Mouse (Mus musculus): ENCODE measurements around the gene Set. TPM values are rescaled to one million over a fixed set of nuclear protein-coding genes. Genes with fewer than 3 reads are reported as not detected.
"Not testable (repeated sequence)": the region's sequence is repeated elsewhere in the genome, so short reads cannot be mapped to it uniquely, and the experiment has no call there.

Set gene
- 10 to 100 TPM; 93.9 to 97.0 TPM for total RNA-seq (2021)
- long read RNA-seq, experiment 1, transcript Set-201 (8 exons, 2,834 nt), result major isoform, 129 of 148 reads
- long read RNA-seq, experiment 1, transcript Set-202 (8 exons, 2,824 nt), result minor isoform, 12 of 148 reads
- long read RNA-seq, experiment 1, partial matches to known transcripts, result 2 of 148 reads
- long read RNA-seq, experiment 1, other reads (novel, unspliced or antisense), result 5 of 148 reads
- long read RNA-seq, experiment 2, transcript Set-201 (8 exons, 2,834 nt), result major isoform, 111 of 128 reads
- long read RNA-seq, experiment 2, transcript Set-202 (8 exons, 2,824 nt), result minor isoform, 5 of 128 reads
- long read RNA-seq, experiment 2, partial matches to known transcripts, result 1 of 128 reads
- long read RNA-seq, experiment 2, other reads (novel, unspliced or antisense), result 10 of 128 reads

DNA sequence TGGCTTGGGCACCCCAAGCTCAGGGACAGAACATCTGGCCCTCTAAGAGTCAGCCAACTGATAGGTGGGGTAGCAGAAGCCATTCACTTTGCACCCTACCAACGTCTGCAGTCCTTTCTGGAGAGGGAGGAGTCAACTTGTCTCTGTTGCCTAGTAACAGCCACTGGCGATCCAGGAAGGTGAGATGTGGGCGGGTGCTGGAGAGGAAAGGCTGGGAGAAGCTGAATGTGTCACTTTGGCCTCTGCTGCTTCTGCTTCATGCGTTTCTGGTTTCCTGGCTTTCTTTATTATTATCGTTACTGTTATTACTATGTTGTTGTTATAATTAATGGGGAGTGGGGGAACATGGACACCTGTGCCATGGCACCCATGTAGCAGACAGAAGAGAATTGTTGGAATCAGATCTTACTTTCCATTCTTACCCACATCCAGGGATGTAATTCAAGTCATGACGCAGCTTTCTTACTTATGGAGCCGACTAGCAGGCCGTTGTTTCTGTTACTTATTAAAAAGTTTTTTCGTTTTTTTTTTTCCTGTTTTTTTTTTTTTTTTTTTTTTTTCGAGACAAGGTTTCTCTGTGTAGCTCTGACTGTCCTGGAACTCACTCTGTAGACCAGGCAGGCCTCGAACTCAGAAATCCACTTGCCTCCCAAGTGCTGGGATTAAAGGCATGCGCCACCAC lies at the start of gene Set:
Gene Set, plus strand, starts transcription at position 156 of the 682 bp plus-strand sequence.
- intact Hi-C loops (cut with DNase I), result no loop called here
- DNase-seq, result no peak

DNA sequence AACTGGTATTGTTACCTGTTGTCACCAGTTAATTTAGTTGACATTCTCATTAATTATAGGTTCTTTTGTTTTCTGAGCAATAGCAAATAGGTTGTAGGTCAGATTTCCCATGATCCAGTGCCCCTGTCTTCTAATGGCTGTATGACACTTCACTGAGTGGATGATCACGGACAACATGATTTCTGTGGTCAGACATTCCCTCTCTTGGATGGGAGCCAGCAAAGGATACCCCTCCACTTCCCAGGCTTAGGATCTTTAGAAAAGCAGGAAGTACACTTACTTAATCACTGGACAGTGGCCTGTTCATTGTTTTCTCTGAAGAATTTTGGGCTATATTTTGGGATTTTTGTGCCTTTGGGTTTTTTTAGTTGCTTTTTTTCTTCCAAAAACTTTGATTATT lies 48.1 kb upstream of the Set start:
- intact Hi-C loops (cut with DNase I), result no loop called here
- DNase-seq, result no peak

DNA sequence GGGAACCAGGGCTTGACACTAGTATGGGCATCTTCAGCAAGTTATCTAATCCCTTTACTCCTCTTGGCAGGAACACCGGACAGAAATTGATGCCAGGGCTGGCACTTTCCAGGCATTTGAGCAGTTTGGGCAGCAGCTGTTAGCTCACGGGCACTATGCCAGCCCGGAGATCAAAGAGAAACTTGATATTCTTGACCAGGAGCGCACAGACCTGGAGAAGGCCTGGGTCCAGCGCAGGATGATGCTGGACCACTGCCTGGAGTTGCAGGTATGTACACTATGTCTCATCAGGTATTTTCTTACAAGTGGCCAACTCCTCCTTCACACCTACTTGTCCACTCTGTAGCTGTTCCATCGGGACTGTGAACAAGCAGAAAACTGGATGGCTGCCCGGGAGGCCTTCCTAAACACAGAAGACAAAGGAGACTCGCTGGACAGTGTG lies 46.3 kb upstream of the Set start:
- intact Hi-C loops (cut with DNase I), result no loop called here
- DNase-seq, result peak; percentile 49 to 58

DNA sequence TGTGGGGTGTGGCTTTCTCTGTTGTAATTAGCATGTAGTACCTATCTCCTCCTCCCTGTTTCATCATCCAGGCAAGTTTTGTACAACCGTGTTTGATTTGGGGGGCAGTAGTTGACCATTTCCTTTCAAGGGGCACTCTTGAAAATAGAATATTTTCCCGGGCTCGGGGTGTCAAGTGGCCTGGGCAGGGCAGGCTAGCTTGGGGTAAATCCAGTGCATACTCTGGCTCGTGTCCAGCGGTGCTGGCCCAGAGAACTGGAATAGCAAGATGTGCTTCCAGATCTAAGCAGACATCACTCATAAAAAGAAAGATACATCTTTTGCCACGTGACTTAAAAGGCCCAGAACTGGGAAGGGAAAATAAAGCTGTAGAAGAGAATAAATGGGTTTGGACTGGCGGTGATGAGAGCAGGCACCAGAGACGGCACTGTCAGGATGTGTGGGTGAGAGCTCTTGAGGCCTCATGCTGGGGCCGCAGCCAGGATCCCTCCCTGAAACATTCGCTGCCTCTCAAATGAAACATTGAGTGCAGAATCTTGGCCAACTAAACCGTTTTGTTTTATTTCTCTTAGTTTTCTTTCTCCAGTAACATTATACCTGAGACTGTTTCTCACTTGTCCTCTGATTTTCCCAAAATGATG lies 42.7 kb upstream of the Set start:
- DNase-seq, result peak; percentile 47 to 54
- intact Hi-C loops (cut with DNase I), result no loop called here

DNA sequence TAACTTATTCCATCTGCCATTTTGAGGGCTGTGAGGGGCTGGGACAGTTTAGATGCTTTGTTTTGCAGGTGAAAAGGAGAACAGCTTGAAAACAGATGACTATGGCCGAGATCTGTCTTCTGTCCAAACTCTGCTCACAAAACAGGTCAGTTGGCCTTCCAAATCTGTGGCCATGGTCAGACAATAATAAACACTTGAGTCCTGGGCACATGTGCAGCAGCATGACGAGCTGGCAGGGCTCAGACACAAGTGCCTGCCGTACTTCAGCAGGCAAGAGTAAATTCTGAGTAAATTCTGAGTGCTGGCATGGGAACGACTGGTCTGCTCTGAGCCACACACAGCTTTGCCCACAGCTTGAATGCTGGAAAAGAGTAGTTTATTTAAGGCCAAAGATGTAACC lies 31.7 kb upstream of the Set start:
- intact Hi-C loops (cut with DNase I), result no loop called here
- DNase-seq, result no peak

DNA sequence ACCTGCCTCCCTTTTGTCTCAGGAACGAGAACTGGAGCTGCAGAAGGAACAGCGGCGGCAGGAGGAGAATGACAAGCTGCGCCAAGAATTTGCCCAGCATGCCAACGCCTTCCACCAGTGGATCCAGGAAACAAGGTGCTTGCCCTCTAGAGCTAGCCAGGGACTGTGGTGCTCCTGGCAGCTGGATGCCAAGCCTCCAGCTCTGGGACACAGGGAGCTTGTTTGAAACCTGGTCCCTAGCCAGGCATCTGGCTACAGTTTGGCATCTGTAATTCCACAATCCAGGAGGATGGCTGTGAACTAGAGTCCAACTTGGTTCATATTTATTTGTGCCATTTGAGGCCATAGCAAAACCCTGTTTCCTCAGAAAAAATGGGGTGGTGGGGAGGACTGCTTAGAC lies 30.2 kb upstream of the Set start:
- no peak for DNase-seq
- intact Hi-C loops (cut with DNase I), result no loop called here

DNA sequence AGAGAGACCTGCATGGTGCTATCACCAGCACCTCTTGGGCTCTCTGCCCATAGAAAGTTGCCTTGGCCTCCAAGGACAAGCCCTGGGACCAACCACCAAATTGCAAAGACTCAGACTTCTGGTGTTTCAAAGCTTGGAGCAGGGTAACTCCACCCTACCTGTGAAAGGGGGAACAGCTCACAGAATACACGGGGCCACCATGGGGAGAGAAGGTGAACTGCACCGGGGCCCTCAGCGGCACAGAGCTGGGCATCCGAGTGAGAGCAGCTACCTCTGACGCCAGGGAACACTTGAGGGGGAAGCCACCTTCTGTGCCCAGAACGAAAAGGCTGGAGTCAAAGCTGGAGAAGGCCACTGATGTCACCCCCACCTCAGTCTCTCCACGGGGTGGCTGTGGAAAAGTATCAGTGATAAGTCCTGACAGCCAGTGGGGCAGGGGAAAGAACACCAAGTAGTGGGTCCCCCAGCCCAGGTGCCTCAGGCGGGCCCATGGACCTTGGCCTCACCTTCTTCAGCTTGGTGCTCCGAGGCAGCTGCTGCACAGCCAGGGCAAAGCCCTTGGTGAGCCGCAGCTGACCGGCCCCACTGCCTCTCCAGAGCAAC lies 24.8 kb upstream of the Set start:
- no peak for DNase-seq
- intact Hi-C loops (cut with DNase I), result no loop called here

DNA sequence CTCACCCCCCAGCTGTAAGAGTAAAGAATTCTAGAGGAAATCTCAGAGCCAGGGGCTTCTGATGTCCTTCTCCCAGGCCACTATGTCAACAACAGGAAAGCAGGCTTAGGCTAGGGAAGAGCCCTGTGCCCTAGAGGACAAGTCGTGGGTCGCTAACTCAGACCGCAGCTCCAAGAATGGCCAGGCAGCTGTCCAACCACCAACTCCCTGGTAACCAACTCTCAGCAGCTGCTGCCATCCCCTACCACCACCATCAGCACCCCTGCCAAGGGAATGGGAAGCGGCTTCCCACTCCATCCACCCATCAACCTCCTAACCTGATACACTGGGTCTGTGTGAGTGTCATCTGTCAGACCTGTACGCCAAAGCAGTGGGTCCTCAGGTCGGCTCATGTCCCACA lies 24.2 kb upstream of the Set start:
- no peak for DNase-seq
- intact Hi-C loops (cut with DNase I), result no loop called here

DNA sequence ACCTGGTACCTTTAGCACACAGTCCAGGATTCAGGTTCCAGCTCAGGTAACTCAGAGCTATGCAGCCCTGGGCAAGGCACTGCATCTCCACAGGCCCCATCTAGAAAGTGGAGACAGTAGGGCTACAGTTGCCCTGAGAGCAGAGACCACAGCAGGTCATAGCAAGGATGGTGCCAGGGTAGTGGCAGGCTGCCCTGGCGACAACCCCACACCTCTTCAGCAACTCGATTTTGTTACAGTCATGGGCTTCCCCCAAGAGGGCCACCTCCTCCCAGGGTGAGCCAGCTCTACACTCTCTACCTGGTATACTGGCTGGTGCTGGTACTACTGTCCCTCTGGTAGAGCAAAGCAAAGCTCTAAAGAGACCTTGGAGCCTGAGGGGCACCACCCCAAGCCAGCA lies 19.4 kb upstream of the Set start:
- no peak for DNase-seq
- intact Hi-C loops (cut with DNase I), result no loop called here

DNA sequence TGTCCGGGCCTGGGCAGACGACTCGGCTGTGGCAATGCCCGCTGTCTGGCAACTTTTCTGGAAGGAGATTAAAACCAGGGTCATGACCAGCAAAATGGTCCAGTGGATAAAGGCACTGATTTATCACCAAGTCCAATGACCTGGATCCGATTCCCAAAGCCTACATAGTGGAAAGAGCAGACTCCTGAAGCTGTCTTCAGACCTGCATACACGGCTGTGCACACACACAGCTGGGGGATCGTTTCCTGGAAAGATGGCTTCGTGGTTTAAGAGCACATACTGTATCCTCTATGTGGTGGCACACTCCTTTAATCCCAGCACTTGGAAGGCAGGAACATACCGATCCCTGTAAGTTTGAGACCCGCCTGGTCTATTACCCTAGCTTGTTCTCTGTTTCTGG lies 18.8 kb upstream of the Set start:
- DNase-seq, result no peak

DNA sequence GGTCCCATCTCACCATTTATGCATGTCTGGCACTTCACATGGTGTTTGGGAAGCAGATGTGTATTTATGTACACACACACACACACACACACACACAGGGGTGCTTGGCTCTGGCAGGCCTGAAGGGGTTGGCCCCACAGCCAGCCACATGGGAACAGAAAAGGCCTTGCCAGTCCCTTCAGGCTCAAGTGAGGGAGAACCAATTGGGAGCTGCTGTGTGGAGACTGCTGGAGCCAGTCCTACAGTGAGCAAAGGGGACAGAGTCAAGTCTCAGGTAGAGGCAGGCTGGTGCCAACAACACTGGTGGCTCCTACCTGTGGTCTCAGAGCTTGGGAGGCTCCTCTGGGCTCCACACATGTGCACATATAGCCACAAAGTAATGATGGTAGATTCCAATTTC lies 17.5 kb upstream of the Set start:
- DNase-seq, result no peak
- intact Hi-C loops (cut with DNase I), result no loop called here

More for the DNA sequence above, 18.8 kb upstream of the Set start:
- intact Hi-C loops (cut with DNase I), result no loop called here

DNA sequence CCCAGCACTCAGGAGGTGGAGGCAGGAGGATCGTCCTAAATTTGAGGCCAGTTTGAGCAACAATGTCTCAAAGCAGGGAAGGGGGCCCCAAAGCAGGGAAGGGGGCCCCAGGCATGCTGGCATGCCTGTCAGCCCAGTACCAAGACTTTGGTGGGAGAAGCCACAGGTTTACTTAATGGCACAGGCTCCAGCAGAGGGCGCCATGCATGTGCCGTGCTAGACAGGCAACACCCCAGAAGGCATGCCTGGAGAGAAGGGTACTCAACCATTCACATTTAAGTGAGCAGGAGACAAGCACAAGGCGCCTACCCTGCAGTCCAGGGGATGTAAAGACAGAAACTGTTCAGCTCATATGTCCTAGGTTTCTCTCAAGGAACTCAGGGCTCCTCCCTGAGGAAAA lies 14.7 kb upstream of the Set start:
- DNase-seq, result peak; percentile 81 to 90

DNA sequence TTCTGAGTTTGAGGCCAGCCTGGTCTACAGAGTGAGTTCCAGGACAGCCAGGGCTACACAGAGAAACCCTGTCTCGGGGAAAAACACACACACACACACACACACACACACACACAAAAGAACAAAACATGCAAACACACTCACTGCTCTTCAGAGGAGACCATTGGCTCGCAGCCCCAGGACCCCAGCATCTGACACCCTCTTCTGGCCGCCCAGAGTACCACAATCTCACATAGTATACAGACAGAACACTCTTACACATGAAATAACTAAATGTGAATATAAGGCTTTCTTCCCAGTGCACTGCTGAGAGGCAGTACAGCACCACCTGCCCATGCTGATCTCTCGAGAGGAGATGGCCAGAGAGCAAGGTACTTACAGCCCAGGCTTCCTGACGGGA lies 12.6 kb upstream of the Set start:
- intact Hi-C loops (cut with DNase I), result no loop called here
- no peak for DNase-seq

More for the DNA sequence above, 14.7 kb upstream of the Set start:
- intact Hi-C loops (cut with DNase I), result loop anchor here (2.0 kb wide), 1 partner anchor 54 kb away; no protein-coding TSS in a partner anchor

DNA sequence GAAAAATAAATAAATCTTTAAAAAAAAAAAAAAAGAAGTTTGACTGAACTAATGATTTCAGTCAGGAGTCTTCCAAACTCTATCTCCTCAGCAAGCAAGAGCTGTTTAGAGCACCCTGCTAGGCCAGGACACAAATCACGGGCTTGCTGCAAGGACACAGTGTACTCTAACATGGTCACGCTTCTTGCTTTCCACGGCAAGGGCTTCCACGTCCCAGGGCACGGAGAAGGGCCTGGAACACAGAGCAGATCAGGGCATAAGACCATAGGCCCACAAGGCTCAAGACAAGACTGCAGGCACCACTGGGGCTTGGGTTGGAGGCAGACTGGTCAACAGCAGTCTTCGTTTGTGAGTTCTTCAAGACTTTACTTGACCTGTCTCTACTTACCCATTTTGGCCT lies 10.1 kb upstream of the Set start:
- intact Hi-C loops (cut with DNase I), result no loop called here
- no peak for DNase-seq

DNA sequence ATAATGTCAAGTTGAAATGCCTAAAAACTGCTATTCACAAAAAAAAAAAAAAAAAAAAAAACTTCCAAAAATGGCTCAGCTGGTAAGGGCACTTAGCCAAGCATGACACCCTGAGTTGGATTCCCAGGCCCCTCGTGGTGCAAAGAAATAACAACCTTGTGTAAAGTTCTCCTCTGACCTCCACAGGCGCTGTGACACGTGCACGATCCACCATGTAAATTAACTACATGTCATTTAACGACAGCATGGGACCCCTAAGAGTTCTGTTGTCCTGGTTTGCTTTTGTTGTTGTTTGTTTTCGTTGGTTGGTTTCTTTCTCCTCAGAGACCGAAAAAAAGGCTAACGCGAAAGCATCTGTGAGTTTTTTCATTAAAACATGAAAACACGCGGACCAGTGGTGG lies 9.1 kb upstream of the Set start:
- intact Hi-C loops (cut with DNase I), result no loop called here

DNA sequence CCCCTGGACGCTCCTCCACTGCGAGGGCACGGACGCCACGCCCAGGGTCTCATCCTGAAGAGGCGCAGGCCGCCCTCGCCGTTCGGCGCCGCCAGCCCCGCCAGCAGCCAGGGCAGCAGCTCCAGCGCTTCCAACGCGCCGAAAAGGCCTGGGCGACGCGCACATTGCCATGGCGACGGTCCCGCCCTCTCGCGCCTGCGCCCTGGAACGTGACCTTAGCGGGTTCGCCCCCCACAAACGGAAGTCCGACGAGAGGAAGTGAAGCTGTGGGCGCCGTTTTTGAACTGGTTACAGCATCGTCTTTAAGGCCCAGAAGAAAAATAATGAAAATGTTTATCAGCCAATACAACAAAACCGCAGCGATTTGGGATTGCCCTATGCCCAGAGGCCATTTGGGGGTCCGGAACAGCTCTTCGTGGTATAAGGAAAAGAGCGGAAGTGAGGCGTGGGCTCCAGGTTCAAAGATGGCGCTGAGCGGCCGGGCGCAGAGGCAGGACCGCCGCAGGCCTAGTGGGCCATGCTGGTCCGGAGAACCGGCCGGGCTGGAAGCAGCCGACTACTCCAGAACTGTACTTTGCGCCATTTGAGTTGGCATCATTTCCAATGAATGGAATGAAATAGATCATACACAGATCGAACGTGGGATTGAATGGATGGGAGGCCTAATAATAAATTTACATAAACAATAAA lies 8.3 kb upstream of the Set start, which contains the start of gene Wdr34:
Gene Wdr34, minus strand, starts transcription at position 183 of the 690 bp plus-strand sequence.
- intact Hi-C loops (cut with DNase I), result no loop called here
- peak; percentile 99 for DNase-seq

More for the DNA sequence above, 9.1 kb upstream of the Set start:
- no peak for DNase-seq

DNA sequence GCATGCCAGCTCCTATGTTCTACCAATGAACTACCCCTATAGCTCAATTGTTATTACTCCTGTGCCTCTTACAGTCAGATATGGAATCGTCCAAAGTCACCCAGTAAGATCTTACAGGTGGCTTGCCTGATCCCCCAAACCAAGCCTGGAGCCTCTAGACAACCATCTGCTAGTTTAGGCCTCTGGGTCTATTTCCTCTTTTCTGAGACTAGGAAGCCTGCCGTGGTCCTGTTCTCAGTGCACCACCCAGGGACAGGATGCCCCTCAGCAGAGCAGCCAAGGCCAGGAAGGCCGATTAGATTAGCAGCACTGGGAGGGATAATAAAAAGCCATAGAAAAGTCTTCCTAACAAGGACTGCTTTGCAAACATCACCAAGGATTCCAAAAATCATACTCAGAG lies 7.3 kb upstream of the Set start:
- no peak for DNase-seq
- intact Hi-C loops (cut with DNase I), result no loop called here

DNA sequence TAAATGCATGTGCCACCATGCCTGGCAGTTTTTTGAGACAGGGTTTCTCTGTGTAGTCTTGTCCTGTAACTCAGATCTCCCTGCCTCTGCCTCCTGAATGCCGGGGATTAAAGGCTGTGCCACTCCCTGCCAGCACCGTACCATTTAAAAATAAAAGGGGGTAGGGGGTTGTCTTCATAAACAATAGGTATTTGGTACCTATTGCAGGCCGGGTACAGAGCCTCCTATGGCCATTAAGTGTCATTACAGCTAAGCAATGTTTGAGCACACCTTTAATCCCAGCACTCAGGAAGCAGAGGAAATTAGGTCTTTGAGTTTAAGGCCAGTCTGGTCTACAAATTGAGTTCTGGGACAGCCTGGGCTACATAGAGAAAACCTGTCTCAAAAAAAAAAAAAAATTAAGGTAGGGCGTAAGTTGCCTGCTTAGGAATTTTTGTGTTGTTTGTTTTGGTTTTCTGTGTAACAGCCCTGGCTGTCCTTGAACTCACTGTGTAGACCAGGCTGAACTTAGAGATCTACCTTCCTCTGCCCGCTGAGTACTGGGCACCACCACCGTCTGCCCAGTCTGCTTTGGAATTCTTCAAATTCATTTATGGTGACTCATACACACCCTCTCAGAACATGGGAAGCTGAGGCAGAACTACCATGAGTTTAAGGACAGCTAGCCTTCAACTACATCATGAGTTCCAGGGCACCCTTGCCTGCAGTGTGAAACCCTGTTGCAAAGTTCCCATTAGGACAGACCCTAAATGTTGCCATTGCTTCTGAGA lies 5.0 kb upstream of the Set start:
- no peak for DNase-seq
- intact Hi-C loops (cut with DNase I), result no loop called here

DNA sequence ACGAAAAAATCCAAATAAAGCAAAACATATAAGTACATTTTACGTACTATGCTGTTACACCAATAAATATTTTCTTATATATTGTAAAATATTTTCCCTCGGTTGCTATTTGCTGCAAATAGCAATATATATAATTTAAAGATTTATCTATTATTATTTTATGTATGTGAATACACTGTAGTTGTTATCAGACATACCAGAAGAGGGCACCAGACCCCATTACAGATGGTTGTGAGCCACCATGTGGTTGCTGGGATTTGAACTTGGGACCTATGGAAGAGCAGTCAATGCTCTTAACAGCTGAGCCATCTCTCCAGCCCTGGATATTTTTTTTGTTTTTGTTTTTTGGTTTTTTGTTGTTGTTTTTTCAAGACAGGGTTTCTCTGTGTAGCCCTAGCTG lies 1.9 kb upstream of the Set start:
- DNase-seq; intact Hi-C loops (cut with DNase I): not testable (repeated sequence)

DNA sequence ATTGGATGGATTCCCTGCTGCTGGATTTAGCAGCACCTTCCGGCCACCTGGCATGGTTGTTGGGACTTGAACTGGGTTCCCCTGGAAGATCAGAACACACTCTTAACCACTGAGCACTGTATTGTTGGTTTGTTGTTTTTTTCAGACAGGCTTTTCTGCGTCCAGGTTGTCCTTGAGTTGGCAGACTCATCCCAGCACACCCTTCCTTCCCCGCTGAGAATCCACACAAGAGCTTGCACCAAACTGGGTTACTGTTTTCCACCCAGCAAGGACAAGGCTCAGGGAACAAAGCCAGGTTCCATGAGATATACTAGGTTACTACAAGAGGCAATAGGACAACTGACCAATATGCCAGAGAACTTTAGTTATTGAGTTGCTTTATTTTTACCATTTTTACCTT lies 442 bp upstream of the Set start:
- intact Hi-C loops (cut with DNase I), result no loop called here
- no peak for DNase-seq
